ENCODE assay signal across 19 mouse cellular contexts in genomic region chr13:69818306-69818705, GRCm38 (mm10).
"Had no signal": no experiment of that assay in that cellular context is flagged by ENCODE, and none has a peak within 500 bp of the region (broad histone marks: within the 10 kb centered on the region; RNA-seq: fewer than 3 reads in every experiment).

No protein-coding gene starts in this region.

- H3K4me3 ChIP-seq: limb, embryonic 12.5 days; limb, embryonic 15.5 days; midbrain, embryonic 12.5 days; midbrain, embryonic 15.5 days; myocyte; neural tube, embryonic 13.5 days had no signal

- H3K27ac ChIP-seq: kidney, postnatal 0 days; limb, embryonic 12.5 days; limb, embryonic 15.5 days; liver, embryonic 14.5 days; macrophage; midbrain, embryonic 12.5 days; midbrain, embryonic 15.5 days; neural tube, embryonic 13.5 days had no signal

- DNase-seq: kidney, adult 2 months; kidney, postnatal 25 days; left cerebral cortex, postnatal 4 days; liver, postnatal 0 days; lung, embryonic 14.5 days; retina, postnatal 1 day; right cerebral cortex, postnatal 25 days; thymus, adult 2 months; thymus, postnatal 14 days; thymus, postnatal 4 days had no signal
